Mouse (Mus musculus): Measurements from ENCODE around the gene Sacs. TPM values are rescaled to one million over a fixed set of nuclear protein-coding genes. Genes with fewer than 3 reads are reported as not detected.
A peak's percentile ranks its signal among the peaks of the same experiment; 100 is the strongest.
"Not testable (repeated sequence)": the region's sequence is repeated elsewhere in the genome, so short reads cannot be mapped to it uniquely, and the experiment has no call there.

The Sacs gene
- 10.4 and 12.1 TPM in 2 replicates for polyA plus RNA-seq (2012; rRNA removed)

GRCm38 (mm10) chr14:61137994-61138726, at the start of gene Sacs:
Gene Sacs (plus strand): TSS chr14:61138457.
- TF ChIP-seq POLR2A (IDR thresholded peaks at IDR 0.05; ENCODE audit: borderline replicate concordance, extremely low read depth, insufficient read depth, insufficient read length, poor library complexity, severe bottlenecking) (peak; percentile 64; the same call in 1 of the 2 replicates), CTCF (IDR thresholded peaks at IDR 0.05; ENCODE audit: borderline replicate concordance, extremely low read depth, insufficient read depth, insufficient read length) (peak; percentile 32; the same call in 1 of the 2 replicates)
- peak; percentile 84 for DNase-seq (ENCODE audit: low read depth)

- TF ChIP-seq POLR2A (IDR thresholded peaks at IDR 0.05; ENCODE audit: borderline replicate concordance, extremely low read depth, insufficient read depth, insufficient read length, poor library complexity, severe bottlenecking) (no peak), CTCF (IDR thresholded peaks at IDR 0.05; ENCODE audit: borderline replicate concordance, extremely low read depth, insufficient read depth, insufficient read length) (no peak)
- peak; percentile 18 for DNase-seq (ENCODE audit: low read depth)
Measured at GRCm38 (mm10) chr14:61090955-61091354, 47.3 kb upstream of the Sacs start.

GRCm38 (mm10) chr14:61092073-61092472, 46.2 kb upstream of the Sacs start:
- TF ChIP-seq CTCF (IDR thresholded peaks at IDR 0.05; ENCODE audit: borderline replicate concordance, extremely low read depth, insufficient read depth, insufficient read length) (no peak), POLR2A (IDR thresholded peaks at IDR 0.05; ENCODE audit: borderline replicate concordance, extremely low read depth, insufficient read depth, insufficient read length, poor library complexity, severe bottlenecking) (no peak)
- DNase-seq (ENCODE audit: low read depth): peak; percentile 30

GRCm38 (mm10) chr14:61097974-61098625, 40.2 kb upstream of the Sacs start:
- no peak for TF ChIP-seq CTCF (IDR thresholded peaks at IDR 0.05; ENCODE audit: borderline replicate concordance, extremely low read depth, insufficient read depth, insufficient read length)
- TF ChIP-seq POLR2A (IDR thresholded peaks at IDR 0.05; ENCODE audit: borderline replicate concordance, extremely low read depth, insufficient read depth, insufficient read length, poor library complexity, severe bottlenecking): no peak
- no peak for DNase-seq (ENCODE audit: low read depth)

GRCm38 (mm10) chr14:61100736-61101135, 37.5 kb upstream of the Sacs start:
- no peak for TF ChIP-seq POLR2A (IDR thresholded peaks at IDR 0.05; ENCODE audit: borderline replicate concordance, extremely low read depth, insufficient read depth, insufficient read length, poor library complexity, severe bottlenecking)
- no peak for DNase-seq (ENCODE audit: low read depth)

- peak; percentile 31 for DNase-seq (ENCODE audit: low read depth)
- TF ChIP-seq CTCF (IDR thresholded peaks at IDR 0.05; ENCODE audit: borderline replicate concordance, extremely low read depth, insufficient read depth, insufficient read length) (no peak), POLR2A (IDR thresholded peaks at IDR 0.05; ENCODE audit: borderline replicate concordance, extremely low read depth, insufficient read depth, insufficient read length, poor library complexity, severe bottlenecking) (no peak)
Measured at GRCm38 (mm10) chr14:61106404-61106803, 31.9 kb upstream of the Sacs start.

GRCm38 (mm10) chr14:61108625-61109024, 29.6 kb upstream of the Sacs start:
- DNase-seq (ENCODE audit: low read depth): no peak
- no peak for TF ChIP-seq CTCF (IDR thresholded peaks at IDR 0.05; ENCODE audit: borderline replicate concordance, extremely low read depth, insufficient read depth, insufficient read length)
- TF ChIP-seq POLR2A (IDR thresholded peaks at IDR 0.05; ENCODE audit: borderline replicate concordance, extremely low read depth, insufficient read depth, insufficient read length, poor library complexity, severe bottlenecking): no peak

- peak; percentile 92 for DNase-seq (ENCODE audit: low read depth)
- TF ChIP-seq CTCF (IDR thresholded peaks at IDR 0.05; ENCODE audit: borderline replicate concordance, extremely low read depth, insufficient read depth, insufficient read length) (peak; percentile 98), POLR2A (IDR thresholded peaks at IDR 0.05; ENCODE audit: borderline replicate concordance, extremely low read depth, insufficient read depth, insufficient read length, poor library complexity, severe bottlenecking) (no peak)
Measured at GRCm38 (mm10) chr14:61112404-61112803, 25.9 kb upstream of the Sacs start.

GRCm38 (mm10) chr14:61124755-61125154, 13.5 kb upstream of the Sacs start:
- DNase-seq (ENCODE audit: low read depth): no peak
- TF ChIP-seq POLR2A (IDR thresholded peaks at IDR 0.05; ENCODE audit: borderline replicate concordance, extremely low read depth, insufficient read depth, insufficient read length, poor library complexity, severe bottlenecking): no peak
- TF ChIP-seq CTCF (IDR thresholded peaks at IDR 0.05; ENCODE audit: borderline replicate concordance, extremely low read depth, insufficient read depth, insufficient read length): no peak

- TF ChIP-seq POLR2A (IDR thresholded peaks at IDR 0.05; ENCODE audit: borderline replicate concordance, extremely low read depth, insufficient read depth, insufficient read length, poor library complexity, severe bottlenecking) (no peak), CTCF (IDR thresholded peaks at IDR 0.05; ENCODE audit: borderline replicate concordance, extremely low read depth, insufficient read depth, insufficient read length) (no peak)
Measured at GRCm38 (mm10) chr14:61125201-61125600, 13.1 kb upstream of the Sacs start.

GRCm38 (mm10) chr14:61127365-61127764, 10.9 kb upstream of the Sacs start:
- DNase-seq (ENCODE audit: low read depth): not testable (repeated sequence)

More at GRCm38 (mm10) chr14:61125201-61125600, 13.1 kb upstream of the Sacs start:
- no peak for DNase-seq (ENCODE audit: low read depth)

- TF ChIP-seq CTCF (IDR thresholded peaks at IDR 0.05; ENCODE audit: borderline replicate concordance, extremely low read depth, insufficient read depth, insufficient read length) (no peak), POLR2A (IDR thresholded peaks at IDR 0.05; ENCODE audit: borderline replicate concordance, extremely low read depth, insufficient read depth, insufficient read length, poor library complexity, severe bottlenecking) (no peak)
Measured at GRCm38 (mm10) chr14:61128961-61129507, 9.2 kb upstream of the Sacs start.

More at GRCm38 (mm10) chr14:61128961-61129507, 9.2 kb upstream of the Sacs start:
- DNase-seq (ENCODE audit: low read depth): no peak

Data from brain, embryonic 14.5 days (tissue).